Mouse (Mus musculus) kidney, embryonic 16.5 days (tissue): ENCODE measurements around the gene Cog6. TPM values are rescaled to one million over a fixed set of nuclear protein-coding genes. Genes with fewer than 3 reads are reported as not detected.
A peak's percentile ranks its signal among the peaks of the same experiment; 100 is the strongest.

Experiments
- ATAC-seq: fragments of 200-750 bp; cut with Nextera tagmentation; 2 replicates; pipeline ENCODE4 v1.8.0; 2017; ENCODE audit warnings: moderate TSS enrichment; ENCODE audit not compliant: low FRiP score, low TSS enrichment
- H3K27ac ChIP-seq: fragments of 300-500 bp; sonication (generic); 2 replicates; pipeline ENCODE4 v1.5.1; 2014; ENCODE audit warnings: low read length
- H3K27me3 ChIP-seq: fragments of 300-500 bp; sonication (generic); 2 replicates; pipeline ENCODE4 v1.6.1; 2014; ENCODE audit warnings: low read length, control low read depth, mixed read lengths; ENCODE audit not compliant: insufficient read depth
- H3K36me3 ChIP-seq: fragments of 300-500 bp; sonication (generic); 2 replicates; pipeline ENCODE4 v1.6.1; 2014; ENCODE audit warnings: low read length, control low read depth, mixed read lengths; ENCODE audit not compliant: insufficient read depth
- H3K4me1 ChIP-seq: fragments of 300-500 bp; sonication (generic); 2 replicates; pipeline ENCODE4 v1.6.1; 2014; ENCODE audit warnings: low read length, control low read depth, mixed read lengths; ENCODE audit not compliant: insufficient read depth
- H3K4me2 ChIP-seq: fragments of 300-500 bp; sonication (generic); replicated peaks from 2 replicates; pipeline ENCODE4 v1.6.1; 2014; ENCODE audit warnings: low read depth, low read length
- H3K4me3 ChIP-seq: fragments of 300-500 bp; sonication (generic); 2 replicates; pipeline ENCODE4 v1.5.1; 2014; ENCODE audit warnings: mild to moderate bottlenecking, low read length
- H3K9ac ChIP-seq: fragments of 300-500 bp; sonication (generic); replicated peaks from 2 replicates; pipeline ENCODE4 v1.6.1; 2014; ENCODE audit warnings: low read length
- H3K9me3 ChIP-seq: fragments of 300-500 bp; sonication (generic); 2 replicates; pipeline ENCODE4 v1.6.1; 2016; ENCODE audit warnings: low read length, control low read depth
- WGBS: fragments of 180-500 bp; shearing (Covaris S2); extraction: QIAGEN DNeasy Blood & Tissue Kit; methylation state at CpG from one replicate; pipeline ENCODE4 v1.1.7; 2014; 5-methylcytosine and 5-hydroxymethylcytosine counted together
- polyA plus RNA-seq: library from polyadenylated mRNA; unstranded; fragments of >200 nt; fragmentation: Nextera tagmentation; extraction: Ambion mirVana; gene quantifications from 2 replicates; pipeline ENCODE4 v1.2.1, GENCODE M21; 2015

Gene Cog6
- 52.4 and 53.3 TPM in 2 replicates for polyA plus RNA-seq

DNA sequence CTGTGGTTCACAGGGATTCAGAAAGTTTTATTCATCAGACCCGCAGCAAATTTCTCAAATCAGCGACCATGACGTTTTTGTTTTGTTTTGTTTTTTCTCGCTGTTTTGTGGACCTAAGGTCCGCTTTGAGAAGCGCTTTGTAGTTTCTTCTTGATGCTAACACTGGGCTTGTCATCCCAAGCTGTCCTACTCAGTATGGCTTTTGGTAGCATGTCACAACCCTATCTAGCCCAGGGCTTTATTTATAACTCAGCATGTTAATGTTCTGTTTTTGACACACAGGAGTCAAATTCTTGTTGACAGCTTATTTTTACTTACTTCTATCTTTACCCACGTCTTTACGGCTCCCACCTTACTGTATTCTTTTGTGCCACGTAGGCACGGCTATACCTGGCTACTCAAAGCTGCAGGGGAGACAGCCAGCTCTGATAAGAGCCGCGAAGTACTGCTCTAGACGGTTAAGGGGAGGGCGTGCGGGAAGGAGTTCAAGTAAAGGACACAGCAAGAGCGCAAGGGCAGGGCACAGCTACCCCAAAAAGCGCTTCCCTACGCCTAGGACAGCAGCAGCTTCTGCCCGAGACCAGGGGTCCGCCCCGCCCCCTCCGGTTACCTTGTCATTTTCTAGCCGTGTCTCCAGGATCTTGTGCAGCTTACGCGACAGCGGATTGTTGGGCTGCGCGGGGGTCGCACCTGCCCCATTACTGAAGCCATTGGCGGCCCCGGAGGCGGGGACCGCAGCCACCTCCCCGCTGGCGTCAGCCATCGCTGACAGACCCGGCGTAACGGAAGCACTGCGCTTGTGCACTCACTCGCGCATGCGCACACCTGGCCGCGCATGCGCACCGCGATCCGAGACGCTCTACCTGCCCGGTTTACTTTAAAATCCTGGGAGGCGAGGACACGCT, at the start of gene Cog6:
Cog6 (minus strand) TSS at position 802 of the 905 bp plus-strand sequence.
- Histone ChIP-seq H3K9me3 (no peaks in the 10 kb centered on the region), H3K4me3 (peak within 1 kb of the TSS; percentile 75), H3K27ac (peak within 1 kb of the TSS; percentile 34; the same call in 1 of the 2 replicates), H3K9ac (peak within 1 kb of the TSS; percentile 80), H3K4me1 (peaks cover 3% of the 10 kb centered on the region; the same call in 1 of the 2 replicates), H3K36me3 (peaks cover 9% of the 10 kb centered on the region; the same call in 1 of the 2 replicates), H3K27me3 (no peaks in the 10 kb centered on the region), H3K4me2 (peak within 1 kb of the TSS; percentile 64)
- peak; percentile 95 for ATAC-seq
- WGBS, result 4% methylated on average over 53 of the region's 53 CpGs

DNA sequence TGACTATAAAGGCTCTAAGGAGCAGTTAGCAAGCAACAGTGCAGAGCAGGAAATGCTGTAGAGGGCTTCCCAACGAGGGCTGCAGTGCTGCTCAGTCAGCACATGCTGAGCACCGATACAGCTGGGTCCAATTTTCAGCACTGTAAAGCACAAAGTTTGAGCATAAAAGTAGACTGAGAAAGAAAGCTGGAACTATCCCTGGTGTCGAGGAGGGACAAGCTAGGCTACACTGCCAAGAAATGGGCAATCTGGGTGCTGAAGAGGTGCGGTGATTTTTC, 49.0 kb upstream of the Cog6 start:
- Histone ChIP-seq H3K4me3 (no peak overlapping the region), H3K36me3 (no peaks in the 10 kb centered on the region), H3K4me2 (no peak overlapping the region), H3K27me3 (no peaks in the 10 kb centered on the region), H3K27ac (no peak overlapping the region), H3K9me3 (no peaks in the 10 kb centered on the region), H3K4me1 (peaks cover 11% of the 10 kb centered on the region; the same call in 1 of the 2 replicates), H3K9ac (no peak overlapping the region)
- ATAC-seq, result no peak
- 67% methylated on average over 4 of the region's 4 CpGs for WGBS

DNA sequence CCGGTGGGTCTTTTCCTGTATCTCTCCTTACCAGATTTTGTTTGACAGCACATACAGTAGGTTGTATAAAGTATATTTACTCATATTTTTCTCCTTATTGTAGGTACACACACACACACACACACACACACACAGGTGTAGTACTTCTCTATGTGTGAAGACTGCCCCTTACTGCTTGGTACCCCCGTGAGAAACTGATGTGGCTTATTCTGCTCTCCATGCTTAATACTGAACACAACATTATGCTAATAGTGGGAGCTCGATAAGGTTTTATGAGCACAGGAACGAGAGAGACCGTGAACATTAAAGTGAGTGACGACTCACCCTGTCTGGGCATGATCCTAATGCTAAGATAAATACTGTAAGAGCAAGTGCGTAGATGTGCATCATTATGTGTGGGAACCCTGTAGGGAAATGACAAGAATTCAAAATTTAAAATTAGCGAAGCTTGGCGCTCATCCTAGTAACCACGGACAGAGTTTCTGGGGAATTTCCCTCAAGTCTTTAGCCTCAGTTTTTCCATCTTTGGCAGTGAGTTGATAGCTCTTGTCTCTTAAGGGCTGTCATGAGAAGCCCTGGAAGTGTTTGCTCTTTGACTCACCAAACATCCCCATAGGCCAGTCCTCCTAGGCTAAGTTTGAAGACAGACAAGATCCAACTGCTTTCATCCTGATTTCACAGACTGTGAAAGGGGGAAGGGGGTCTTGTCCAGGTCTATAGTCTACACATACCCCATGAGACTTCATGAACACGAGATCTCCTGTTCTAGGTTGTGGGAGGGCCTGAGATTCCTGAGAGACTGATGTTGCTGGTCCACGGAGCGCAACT, 48.4 kb upstream of the Cog6 start:
- Histone ChIP-seq H3K27me3 (no peaks in the 10 kb centered on the region), H3K27ac (no peak overlapping the region), H3K4me2 (no peak overlapping the region), H3K4me3 (no peak overlapping the region), H3K9ac (no peak overlapping the region), H3K4me1 (peaks cover 11% of the 10 kb centered on the region; the same call in 1 of the 2 replicates), H3K9me3 (no peaks in the 10 kb centered on the region), H3K36me3 (no peaks in the 10 kb centered on the region)
- 58% methylated on average over 13 of the region's 13 CpGs for WGBS
- no peak for ATAC-seq

DNA sequence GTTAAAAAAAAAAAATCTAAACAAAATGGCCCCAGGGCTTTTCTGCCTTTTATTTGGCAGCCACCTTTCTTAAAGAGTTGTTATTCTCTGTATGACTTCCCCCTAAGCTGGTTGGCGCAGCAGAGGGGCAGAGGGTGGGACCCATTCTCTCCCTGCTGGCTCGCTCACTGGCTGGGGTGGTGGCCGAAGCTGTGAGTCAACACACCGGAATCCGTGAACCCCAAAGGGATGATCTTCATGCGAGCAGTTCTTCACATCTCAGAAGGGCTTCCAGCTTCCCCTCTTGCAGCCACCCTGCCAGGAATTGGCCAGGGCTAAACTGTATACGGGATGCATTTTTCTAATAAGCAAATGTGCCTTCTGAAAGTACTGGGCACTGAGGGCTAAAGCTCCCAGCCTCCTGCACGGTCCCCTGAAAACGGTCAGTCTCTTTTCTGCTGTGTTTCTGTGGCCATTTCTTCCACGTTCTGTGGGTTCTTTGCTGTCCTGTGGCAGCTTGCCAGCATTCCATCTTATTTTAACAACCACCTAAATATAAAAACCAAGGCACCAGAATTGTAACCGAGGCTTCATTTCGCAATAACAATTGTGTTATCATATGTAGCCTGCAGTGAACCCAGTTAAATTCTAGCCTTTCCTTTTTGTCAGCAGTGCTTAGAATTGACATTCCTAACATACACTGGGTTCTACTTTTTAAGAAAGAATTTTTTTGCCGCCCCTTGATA, 46.5 kb upstream of the Cog6 start:
- Histone ChIP-seq H3K9me3 (no peaks in the 10 kb centered on the region), H3K27me3 (no peaks in the 10 kb centered on the region), H3K27ac (no peak overlapping the region), H3K4me2 (no peak overlapping the region), H3K4me1 (peaks cover 20% of the 10 kb centered on the region), H3K9ac (no peak overlapping the region), H3K4me3 (no peak overlapping the region), H3K36me3 (no peaks in the 10 kb centered on the region)
- no peak for ATAC-seq
- 68% methylated on average over 13 of the region's 13 CpGs for WGBS

DNA sequence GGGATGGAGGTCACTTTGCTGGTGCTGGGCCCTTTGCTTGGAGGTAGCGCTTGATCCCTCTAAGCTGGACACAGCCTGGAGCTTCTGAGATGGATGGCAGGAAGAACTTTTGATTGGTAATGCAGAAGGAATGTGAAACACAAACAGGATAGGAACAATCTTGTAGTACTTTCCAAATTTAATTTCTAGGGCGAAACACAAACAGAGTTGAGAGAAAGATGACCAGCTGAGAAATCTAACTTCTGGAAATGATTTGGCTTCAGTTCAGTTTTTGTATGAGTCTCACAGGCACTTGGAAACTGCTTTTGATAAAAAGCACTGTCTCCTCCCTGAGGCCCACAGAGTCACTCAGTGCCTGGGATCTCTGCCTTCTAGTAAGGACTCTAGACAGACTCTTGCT, 42.9 kb upstream of the Cog6 start:
- Histone ChIP-seq H3K36me3 (no peaks in the 10 kb centered on the region), H3K9ac (no peak overlapping the region), H3K9me3 (no peaks in the 10 kb centered on the region), H3K4me2 (no peak overlapping the region), H3K27ac (peak overlapping the region; percentile 76), H3K27me3 (no peaks in the 10 kb centered on the region), H3K4me3 (no peak overlapping the region), H3K4me1 (peaks cover 28% of the 10 kb centered on the region)
- 0 out of 2 replicates have a peak, but pooled peaks have one; percentile 15 for ATAC-seq
- WGBS, result 65% methylated on average over 2 of the region's 2 CpGs

DNA sequence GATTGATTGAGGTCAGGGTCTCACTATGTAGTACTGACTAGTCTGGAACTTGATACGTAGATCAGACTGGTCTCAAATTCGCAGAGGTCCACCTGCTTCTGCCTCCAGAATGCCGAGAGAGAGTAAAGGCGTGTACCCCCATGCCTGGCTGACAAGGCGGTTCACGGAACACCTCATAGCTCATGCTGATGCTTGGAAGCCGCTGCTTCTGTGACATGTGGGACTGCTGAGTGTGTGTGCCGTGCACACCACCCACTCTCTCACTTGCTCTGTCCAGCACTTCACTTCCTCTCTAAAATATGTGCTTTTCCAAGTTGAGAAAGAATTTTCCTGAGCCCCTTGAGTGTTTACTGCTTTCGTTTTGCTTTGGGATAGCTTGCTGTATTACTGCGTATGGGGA, 39.4 kb upstream of the Cog6 start:
- 55% methylated on average over 10 of the region's 10 CpGs for WGBS
- no peak overlapping the region for H3K4me2 ChIP-seq
- H3K4me1 ChIP-seq, result peaks cover 24% of the 10 kb centered on the region
- ATAC-seq, result peak; percentile 75; the same call in 1 of the 2 replicates
- no peak overlapping the region for H3K4me3 ChIP-seq
- no peak overlapping the region for H3K27ac ChIP-seq
- no peak overlapping the region for H3K9ac ChIP-seq
- H3K9me3 ChIP-seq, result no peaks in the 10 kb centered on the region
- H3K36me3 ChIP-seq, result no peaks in the 10 kb centered on the region
- H3K27me3 ChIP-seq, result no peaks in the 10 kb centered on the region

DNA sequence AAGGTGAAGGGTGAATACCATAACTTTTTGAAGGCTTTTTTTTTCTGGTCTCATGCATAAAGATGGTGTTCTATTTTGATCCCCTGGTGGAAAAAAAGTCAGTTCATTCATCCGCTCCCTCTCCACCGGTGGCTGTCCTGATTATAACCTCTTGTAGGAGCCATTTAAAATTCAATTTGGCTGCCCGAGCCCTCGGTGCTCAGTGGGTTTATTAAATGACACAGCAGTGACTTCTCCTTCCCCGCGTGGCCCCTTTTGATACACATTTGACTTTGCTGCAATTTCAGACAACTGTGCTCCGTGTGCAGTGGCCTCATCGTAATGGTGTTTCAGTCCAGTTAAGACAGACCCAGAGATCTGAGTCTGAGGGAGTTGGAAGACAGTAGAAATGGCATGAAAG, 35.3 kb upstream of the Cog6 start:
- no peak overlapping the region for H3K4me2 ChIP-seq
- no peaks in the 10 kb centered on the region for H3K36me3 ChIP-seq
- no peaks in the 10 kb centered on the region for H3K9me3 ChIP-seq
- H3K4me1 ChIP-seq, result peaks cover 7% of the 10 kb centered on the region
- 48% methylated on average over 8 of the region's 8 CpGs for WGBS
- H3K4me3 ChIP-seq, result no peak overlapping the region
- no peak for ATAC-seq
- H3K27me3 ChIP-seq, result no peaks in the 10 kb centered on the region
- H3K9ac ChIP-seq, result no peak overlapping the region
- 0 out of 2 replicates have a peak overlapping the region, but pooled peaks have one; percentile 7 for H3K27ac ChIP-seq

DNA sequence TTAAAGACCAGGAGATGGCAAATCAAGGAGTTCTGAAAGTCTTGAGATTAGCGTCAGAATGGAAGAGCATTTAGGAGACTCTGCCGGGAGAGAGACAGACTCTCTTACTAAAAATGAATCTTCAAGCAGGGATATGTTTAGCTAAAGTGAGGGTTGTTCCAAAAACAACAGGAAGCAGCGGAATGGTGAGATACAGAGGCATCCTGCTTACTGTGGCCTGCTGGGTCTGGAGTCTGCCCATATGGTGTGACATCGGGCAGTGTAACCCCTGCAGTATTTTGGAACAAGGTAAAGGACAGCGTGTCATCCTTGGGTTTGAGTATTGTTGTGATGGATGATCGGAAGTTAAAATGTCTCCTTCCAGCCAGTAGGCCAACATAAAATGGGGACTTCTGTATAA, 29.3 kb upstream of the Cog6 start:
- no peak for ATAC-seq
- Histone ChIP-seq H3K4me2 (0 out of 2 replicates have a peak overlapping the region, but pooled peaks have one; percentile 10), H3K9ac (no peak overlapping the region), H3K36me3 (0 out of 2 replicates have a peak, but pooled peaks cover 3% of the 10 kb centered on the region), H3K4me1 (peaks cover 4% of the 10 kb centered on the region; the same call in 1 of the 2 replicates), H3K4me3 (peak overlapping the region; percentile 11; the same call in 1 of the 2 replicates), H3K9me3 (no peaks in the 10 kb centered on the region), H3K27me3 (no peaks in the 10 kb centered on the region), H3K27ac (no peak overlapping the region)
- WGBS, result 61% methylated on average over 6 of the region's 6 CpGs

DNA sequence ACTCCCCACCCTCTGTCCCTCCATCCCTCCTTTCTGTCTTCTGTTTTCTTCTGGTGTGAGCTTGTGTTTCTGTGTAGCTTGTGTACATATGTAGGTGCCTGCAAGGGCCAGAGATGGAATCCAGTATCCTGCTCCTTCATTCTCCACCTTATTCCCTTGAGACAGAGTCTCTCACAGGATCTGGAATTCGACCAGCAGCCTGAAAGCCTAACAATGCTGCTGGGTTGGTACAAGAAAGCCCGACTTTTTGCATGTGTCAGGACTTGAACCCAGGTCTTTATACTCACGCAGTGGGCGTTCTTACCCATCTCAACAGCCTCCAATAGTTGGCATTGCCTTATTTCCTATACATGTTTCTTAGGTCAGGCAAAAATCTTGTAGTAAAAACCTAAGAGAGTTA, 28.7 kb upstream of the Cog6 start:
- ATAC-seq, result no peak
- Histone ChIP-seq H3K9ac (no peak overlapping the region), H3K27me3 (0 out of 2 replicates have a peak, but pooled peaks cover under 1% of the 10 kb centered on the region), H3K4me1 (peaks cover 8% of the 10 kb centered on the region; the same call in 1 of the 2 replicates), H3K27ac (no peak overlapping the region), H3K4me2 (peak overlapping the region; percentile 37), H3K4me3 (peak overlapping the region; percentile 11; the same call in 1 of the 2 replicates), H3K36me3 (0 out of 2 replicates have a peak, but pooled peaks cover 3% of the 10 kb centered on the region), H3K9me3 (no peaks in the 10 kb centered on the region)
- 83% methylated on average over 4 of the region's 4 CpGs for WGBS
